Mouse (Mus musculus) olfactory bulb, adult 2 months (tissue): ENCODE results near the gene Ddah1. TPM values are rescaled to one million over a fixed set of nuclear protein-coding genes. Genes with fewer than 3 reads are reported as not detected.

ENCODE experiments used
- H3K27ac ChIP-seq: fragments of 200-500 bp; 2 replicates; pipeline ENCODE4 v1.5.1; 2012; ENCODE audit warnings: low read depth, low read length; ENCODE audit not compliant: insufficient read depth
- H3K4me1 ChIP-seq: fragments of 200-500 bp; 2 replicates; pipeline ENCODE4 v1.6.1; 2012; ENCODE audit warnings: low read length; ENCODE audit not compliant: control insufficient read depth, insufficient read depth
- H3K4me3 ChIP-seq: fragments of 200-500 bp; 2 replicates; pipeline ENCODE4 v1.5.1; 2012; ENCODE audit warnings: mild to moderate bottlenecking, low read depth, low read length, moderate library complexity; ENCODE audit not compliant: insufficient read depth
- CTCF ChIP-seq: fragments of 200-500 bp; IDR thresholded peaks from 2 replicates; pipeline ENCODE4 v1.5.1; 2012; ENCODE audit warnings: low read depth, mild to moderate bottlenecking, low read length, moderate library complexity; ENCODE audit not compliant: insufficient read depth
- POLR2A ChIP-seq: fragments of 200-500 bp; IDR thresholded peaks from 2 replicates; pipeline ENCODE4 v1.6.1; 2012; ENCODE audit warnings: mild to moderate bottlenecking, low read depth, low read length, moderate library complexity; ENCODE audit not compliant: insufficient read depth
- WGBS: fragments of 180-500 bp; shearing (Covaris S2); methylation state at CpG from one replicate; pipeline ENCODE4 v1.1.7; 2018; 5-methylcytosine and 5-hydroxymethylcytosine counted together
- polyA plus RNA-seq: library from polyadenylated mRNA; stranded (reverse); fragments of >200 nt; gene quantifications from 2 replicates; pipeline ENCODE4 v1.2.4, GENCODE M21; 2012; ENCODE audit warnings: low replicate concordance; ENCODE audit not compliant: missing spikeins, insufficient read depth, insufficient read length

Ddah1 gene
- polyA plus RNA-seq, 1 experiment: not detected

- Histone ChIP-seq H3K27ac (no peak overlapping the region), H3K4me3 (no peak overlapping the region), H3K4me1 (no peaks in the 10 kb centered on the region; the same call in 1 of the 2 replicates)
- 63% methylated on average over 15 of the region's 15 CpGs for WGBS
- TF ChIP-seq POLR2A (no peak), CTCF (no peak)
Measured at GRCm38 (mm10) chr3:145882076-145882874, 123.8 kb downstream of the Ddah1 start.

- H3K4me1 ChIP-seq: no peaks in the 10 kb centered on the region; the same call in 1 of the 2 replicates
- 40% methylated on average over 2 of the region's 2 CpGs for WGBS
- TF ChIP-seq CTCF (no peak), POLR2A (no peak)
- H3K4me3 ChIP-seq: no peak overlapping the region
- H3K27ac ChIP-seq: no peak overlapping the region
Measured at GRCm38 (mm10) chr3:145883233-145883632, 124.8 kb downstream of the Ddah1 start.

GRCm38 (mm10) chr3:145885376-145885775 lies 126.9 kb downstream of the Ddah1 start:
- Histone ChIP-seq H3K4me3 (no peak overlapping the region), H3K4me1 (no peaks in the 10 kb centered on the region; the same call in 1 of the 2 replicates), H3K27ac (no peak overlapping the region)
- WGBS: 51% methylated on average over 4 of the region's 4 CpGs
- no peak for TF ChIP-seq POLR2A

DNA sequence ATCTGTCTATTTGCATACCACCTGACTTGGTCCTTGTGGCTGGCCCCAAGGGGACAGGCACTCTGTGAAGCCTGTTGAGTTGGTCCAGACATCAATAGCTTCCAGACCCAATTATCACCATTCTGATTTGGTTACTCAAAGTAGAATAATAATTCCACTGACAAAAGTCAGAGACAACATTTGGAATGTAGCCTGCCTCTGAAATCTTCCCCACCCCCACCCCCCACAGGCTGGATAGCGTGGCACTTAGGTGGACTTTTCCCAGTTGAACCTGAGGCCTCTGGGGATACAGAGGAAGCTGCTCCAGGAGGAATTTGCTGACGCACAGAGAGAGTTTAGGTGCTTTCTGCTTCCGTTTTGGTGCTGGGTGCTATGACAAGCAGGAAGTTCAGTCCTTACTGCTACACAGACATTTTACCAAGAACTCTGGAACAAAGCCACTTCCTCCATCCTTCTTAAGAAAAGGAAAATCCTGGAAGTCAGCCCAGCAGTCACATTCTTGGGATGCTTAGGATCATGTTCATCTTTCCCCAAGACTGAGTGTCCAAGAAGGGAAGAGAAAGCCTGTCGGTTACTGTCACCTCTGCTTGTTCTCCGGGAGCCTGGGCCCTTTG lies 127.5 kb downstream of the Ddah1 start:
- WGBS: 64% methylated on average over 5 of the region's 5 CpGs
- TF ChIP-seq CTCF (no peak), POLR2A (no peak)
- H3K4me1 ChIP-seq: no peaks in the 10 kb centered on the region; the same call in 1 of the 2 replicates
- H3K4me3 ChIP-seq: no peak overlapping the region
- H3K27ac ChIP-seq: no peak overlapping the region

DNA sequence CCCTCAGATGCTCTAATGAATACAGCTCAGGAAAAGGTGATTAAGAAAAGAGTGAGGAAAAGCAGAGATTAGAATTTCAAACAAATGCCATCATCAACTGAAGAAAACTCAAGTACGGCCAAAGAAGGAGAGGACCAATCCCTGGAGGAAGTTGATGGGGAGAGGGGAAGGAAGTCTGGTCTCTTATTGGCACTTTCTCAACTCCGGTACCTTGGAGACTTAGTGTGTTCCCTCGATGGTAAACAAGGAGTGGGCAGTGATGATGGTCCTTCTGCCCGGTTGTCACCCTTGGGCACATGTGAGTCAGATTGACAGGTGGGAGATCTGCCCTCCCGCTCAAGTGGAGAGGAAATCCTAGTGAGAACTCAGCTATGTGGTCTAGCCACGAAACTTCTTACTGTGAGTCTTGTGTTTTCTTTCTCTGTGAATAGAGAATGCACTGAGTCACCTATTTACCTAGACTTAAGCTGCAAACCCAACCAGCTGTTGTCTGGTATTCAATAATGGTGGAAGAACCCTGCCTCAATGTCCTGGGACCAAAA lies 129.0 kb downstream of the Ddah1 start:
- WGBS: 74% methylated on average over 6 of the region's 6 CpGs
- no peak overlapping the region for H3K27ac ChIP-seq
- H3K4me1 ChIP-seq: no peaks in the 10 kb centered on the region; the same call in 1 of the 2 replicates
- H3K4me3 ChIP-seq: no peak overlapping the region
- no peak for TF ChIP-seq POLR2A
- TF ChIP-seq CTCF: no peak

GRCm38 (mm10) chr3:145890346-145891132 lies 132.1 kb downstream of the Ddah1 start:
- no peak for TF ChIP-seq CTCF
- TF ChIP-seq POLR2A: no peak
- peak overlapping the region; percentile 57 for H3K27ac ChIP-seq

DNA sequence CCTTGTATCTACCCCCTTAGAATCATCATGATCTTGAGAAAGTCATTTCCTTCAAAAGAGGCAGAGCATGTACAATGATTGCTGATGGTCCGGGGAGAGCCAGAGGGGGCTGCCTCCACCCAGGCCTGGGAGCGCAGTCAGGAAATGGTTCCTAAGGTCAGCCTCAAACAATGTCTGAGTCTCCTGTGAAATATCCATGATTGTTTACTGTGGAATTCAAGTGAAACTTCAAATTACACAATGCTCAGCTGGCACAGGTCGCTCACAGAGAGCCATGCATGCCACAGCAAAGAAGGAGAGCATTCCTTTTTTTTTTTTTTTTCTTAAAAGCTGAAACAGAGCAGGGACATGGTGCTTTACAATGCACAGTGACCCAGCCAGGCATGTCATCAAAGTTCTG lies 134.0 kb downstream of the Ddah1 start:
- Histone ChIP-seq H3K27ac (no peak overlapping the region), H3K4me3 (no peak overlapping the region), H3K4me1 (no peaks in the 10 kb centered on the region)
- TF ChIP-seq POLR2A (no peak), CTCF (no peak)
- 94% methylated on average over 3 of the region's 3 CpGs for WGBS

More at GRCm38 (mm10) chr3:145890346-145891132, 132.1 kb downstream of the Ddah1 start:
- WGBS: 75% methylated on average over 18 of the region's 18 CpGs
- no peak overlapping the region for H3K4me3 ChIP-seq
- H3K4me1 ChIP-seq: no peaks in the 10 kb centered on the region; the same call in 1 of the 2 replicates

GRCm38 (mm10) chr3:145894131-145894530 lies 135.7 kb downstream of the Ddah1 start:
- H3K4me3 ChIP-seq: no peak overlapping the region
- no peak for TF ChIP-seq CTCF
- TF ChIP-seq POLR2A: no peak
- no peak overlapping the region for H3K27ac ChIP-seq
- WGBS: 61% methylated on average over 12 of the region's 12 CpGs
- no peaks in the 10 kb centered on the region for H3K4me1 ChIP-seq

DNA sequence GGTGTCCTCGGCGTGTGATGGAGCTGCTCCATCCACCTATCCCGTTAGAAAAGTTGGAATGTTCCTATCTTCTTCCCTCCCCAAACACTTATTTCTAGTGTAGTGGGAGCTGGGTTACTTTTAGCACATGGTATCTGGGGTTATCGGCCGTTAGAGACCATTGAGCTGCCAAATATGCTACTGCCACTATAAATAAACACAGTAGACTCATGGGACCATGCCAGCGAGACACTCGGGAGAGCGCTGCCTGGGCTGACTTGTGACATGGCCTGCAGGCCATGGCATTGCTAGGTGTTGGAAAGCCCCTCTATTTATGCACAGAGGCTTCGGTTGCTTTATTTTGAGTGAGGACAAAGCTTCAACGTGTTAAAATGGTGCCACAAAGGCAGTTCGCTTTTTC lies 139.3 kb downstream of the Ddah1 start:
- Histone ChIP-seq H3K4me3 (no peak overlapping the region), H3K4me1 (peaks cover 6% of the 10 kb centered on the region; the same call in 1 of the 2 replicates), H3K27ac (no peak overlapping the region)
- TF ChIP-seq POLR2A (no peak), CTCF (no peak)
- 72% methylated on average over 11 of the region's 11 CpGs for WGBS
